Mouse (Mus musculus) forebrain, embryonic 12.5 days (tissue): Measurements from ENCODE around the gene Olfr56. TPM values are rescaled to one million over a fixed set of nuclear protein-coding genes. Genes with fewer than 3 reads are reported as not detected.
A peak's percentile ranks its signal among the peaks of the same experiment; 100 is the strongest.
"Not testable (repeated sequence)": the region's sequence is repeated elsewhere in the genome, so short reads cannot be mapped to it uniquely, and the experiment has no call there.

Experiments
- ATAC-seq: fragments of 200-750 bp; cut with Nextera tagmentation; 2 replicates; pipeline ENCODE4 v1.8.0; 2017; ENCODE audit warnings: moderate TSS enrichment; ENCODE audit not compliant: low FRiP score
- H3K27ac ChIP-seq: fragments of 300-500 bp; sonication (generic); 2 replicates; pipeline ENCODE4 v1.5.1; 2016; ENCODE audit warnings: mild to moderate bottlenecking
- H3K27me3 ChIP-seq: fragments of 300-500 bp; sonication (generic); 2 replicates; pipeline ENCODE4 v1.6.1; 2016; ENCODE audit warnings: mild to moderate bottlenecking
- H3K36me3 ChIP-seq: fragments of 300-500 bp; sonication (generic); replicated peaks from 2 replicates; pipeline ENCODE4 v1.6.1; 2016; ENCODE audit warnings: mild to moderate bottlenecking
- H3K4me1 ChIP-seq: fragments of 300-500 bp; sonication (generic); 2 replicates; pipeline ENCODE4 v1.6.1; 2016
- H3K4me2 ChIP-seq: fragments of 300-500 bp; sonication (generic); 2 replicates; pipeline ENCODE4 v1.6.1; 2016; ENCODE audit warnings: mild to moderate bottlenecking, moderate library complexity
- H3K4me3 ChIP-seq: fragments of 300-500 bp; sonication (generic); replicated peaks from 2 replicates; pipeline ENCODE4 v1.5.1; 2016; ENCODE audit warnings: mild to moderate bottlenecking
- H3K9ac ChIP-seq: fragments of 300-500 bp; sonication (generic); 2 replicates; pipeline ENCODE4 v1.6.1; 2016; ENCODE audit warnings: mild to moderate bottlenecking
- H3K9me3 ChIP-seq: fragments of 300-500 bp; sonication (generic); 2 replicates; pipeline ENCODE4 v1.6.1; 2016
- WGBS: fragments of 180-500 bp; shearing (Covaris S2); methylation state at CpG from one replicate; pipeline ENCODE4 v1.1.7; 2016; 5-methylcytosine and 5-hydroxymethylcytosine counted together
- polyA plus RNA-seq: library from polyadenylated mRNA; unstranded; fragments of >200 nt; fragmentation: Nextera tagmentation; extraction: Ambion mirVana; gene quantifications from 2 replicates; pipeline ENCODE4 v1.2.1, GENCODE M21; 2016

The Olfr56 gene
- polyA plus RNA-seq, 1 experiment from 2014 or later = not detected

DNA sequence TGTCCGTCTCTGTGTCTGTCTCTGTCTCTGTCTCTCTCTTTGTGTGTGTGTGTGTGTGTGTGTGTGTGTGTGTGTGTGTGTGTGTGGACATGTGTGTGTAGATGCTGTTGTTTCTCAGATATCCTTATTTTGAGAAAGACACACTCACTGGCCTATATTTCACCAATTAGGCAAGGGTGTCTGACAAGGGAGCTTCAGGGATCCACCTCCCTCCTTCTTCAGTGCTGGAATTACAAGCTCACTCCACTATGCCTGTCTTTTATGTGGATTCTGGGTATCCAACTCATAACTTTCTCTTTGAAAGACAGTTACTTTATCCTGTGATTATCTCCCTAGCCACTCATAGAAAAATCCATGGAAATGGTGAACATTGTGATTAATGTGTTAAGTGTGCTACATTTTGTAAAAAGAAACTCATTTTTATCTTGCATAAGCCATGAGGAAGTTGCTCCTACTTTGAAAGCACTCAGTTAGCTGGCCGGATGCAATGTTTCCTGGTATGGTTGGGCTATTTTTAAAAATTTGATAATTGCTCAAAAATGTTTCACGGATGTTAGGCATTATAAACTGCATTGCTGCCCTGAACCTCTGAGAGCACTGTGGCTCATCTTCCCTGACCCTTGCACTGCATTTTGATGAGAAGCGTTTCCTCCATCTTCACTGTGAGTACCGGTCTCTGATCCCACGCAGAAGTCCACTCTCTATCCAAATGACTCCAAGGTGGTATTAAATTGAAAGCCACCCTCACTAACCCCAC is 97.5 kb downstream of the Olfr56 start, which contains the start of gene Ifi47:
TSS of gene Ifi47 (plus strand) at position 587 of the 757 bp plus-strand sequence.
- H3K9me3 ChIP-seq, H3K27me3 ChIP-seq, H3K27ac ChIP-seq, H3K4me1 ChIP-seq, H3K9ac ChIP-seq, H3K4me3 ChIP-seq, ATAC-seq, H3K36me3 ChIP-seq, H3K4me2 ChIP-seq: not testable (repeated sequence)
- WGBS = 72% methylated on average over 6 of the region's 6 CpGs

DNA sequence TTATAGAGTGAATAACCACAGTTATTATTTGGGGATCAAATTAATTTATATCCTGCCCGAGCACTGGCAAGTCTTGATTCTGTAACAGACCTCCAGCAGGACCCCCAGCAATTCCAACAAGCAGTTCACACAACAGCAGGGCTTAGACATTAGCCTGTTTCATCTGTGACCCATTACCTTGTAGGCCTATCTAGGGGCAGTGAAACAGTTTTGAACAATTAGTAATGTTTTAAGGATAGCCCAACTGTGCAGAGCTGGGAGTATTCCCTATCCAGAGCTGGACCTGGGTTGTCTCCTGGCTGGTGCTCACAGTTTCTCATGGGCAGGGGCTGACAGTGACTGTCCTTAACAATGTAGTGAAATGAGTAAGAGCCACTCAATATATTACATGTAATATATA is 98.3 kb downstream of the Olfr56 start:
- Histone ChIP-seq H3K27me3 (no peaks in the 10 kb centered on the region), H3K4me3 (no peak overlapping the region), H3K36me3 (no peaks in the 10 kb centered on the region), H3K4me1 (no peaks in the 10 kb centered on the region), H3K4me2 (no peak overlapping the region), H3K27ac (no peak overlapping the region), H3K9ac (no peak overlapping the region), H3K9me3 (no peaks in the 10 kb centered on the region)
- no peak for ATAC-seq
- 75% methylated on average over 1 of the region's 1 CpGs for WGBS

GRCm38 (mm10) chr11:49078719-49079118 is 100.0 kb downstream of the Olfr56 start:
- no peak overlapping the region for H3K9ac ChIP-seq
- 89% methylated on average over 3 of the region's 3 CpGs for WGBS
- no peaks in the 10 kb centered on the region for H3K36me3 ChIP-seq
- H3K27ac ChIP-seq = no peak overlapping the region
- no peak for ATAC-seq
- no peaks in the 10 kb centered on the region for H3K27me3 ChIP-seq
- no peaks in the 10 kb centered on the region for H3K9me3 ChIP-seq
- no peak overlapping the region for H3K4me2 ChIP-seq
- H3K4me1 ChIP-seq = no peaks in the 10 kb centered on the region
- no peak overlapping the region for H3K4me3 ChIP-seq

DNA sequence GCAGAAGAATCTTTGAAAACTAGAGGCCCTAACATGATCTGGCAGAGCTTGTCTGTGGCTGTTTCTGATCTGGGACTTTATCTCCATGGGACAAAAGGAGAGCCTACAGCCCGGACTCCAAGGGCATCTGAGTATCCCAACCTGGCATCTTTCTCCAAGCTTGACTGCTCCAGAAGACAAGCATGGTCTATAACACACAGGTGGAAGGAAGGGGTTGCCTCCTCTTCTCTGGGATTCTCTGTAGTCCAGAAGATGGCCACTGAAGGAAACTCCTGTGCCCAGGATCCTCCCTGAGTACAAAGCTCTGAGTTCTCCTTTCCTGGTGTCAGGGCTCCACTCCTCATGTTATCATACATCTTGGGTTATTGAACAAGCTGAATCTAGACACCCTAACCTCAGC is 101.9 kb downstream of the Olfr56 start:
- Histone ChIP-seq H3K36me3 (no peaks in the 10 kb centered on the region), H3K9me3 (no peaks in the 10 kb centered on the region), H3K27ac (no peak overlapping the region), H3K4me1 (no peaks in the 10 kb centered on the region), H3K4me3 (no peak overlapping the region), H3K4me2 (no peak overlapping the region), H3K9ac (no peak overlapping the region), H3K27me3 (no peaks in the 10 kb centered on the region)
- no peak for ATAC-seq
- WGBS = 75% methylated on average over 1 of the region's 1 CpGs

GRCm38 (mm10) chr11:49081356-49081755 is 102.7 kb downstream of the Olfr56 start:
- Histone ChIP-seq H3K27me3 (no peaks in the 10 kb centered on the region), H3K27ac (no peak overlapping the region), H3K4me2 (no peak overlapping the region), H3K36me3 (no peaks in the 10 kb centered on the region), H3K4me1 (no peaks in the 10 kb centered on the region), H3K9me3 (no peaks in the 10 kb centered on the region), H3K9ac (no peak overlapping the region), H3K4me3 (no peak overlapping the region)
- 82% methylated on average over 4 of the region's 4 CpGs for WGBS
- no peak for ATAC-seq

DNA sequence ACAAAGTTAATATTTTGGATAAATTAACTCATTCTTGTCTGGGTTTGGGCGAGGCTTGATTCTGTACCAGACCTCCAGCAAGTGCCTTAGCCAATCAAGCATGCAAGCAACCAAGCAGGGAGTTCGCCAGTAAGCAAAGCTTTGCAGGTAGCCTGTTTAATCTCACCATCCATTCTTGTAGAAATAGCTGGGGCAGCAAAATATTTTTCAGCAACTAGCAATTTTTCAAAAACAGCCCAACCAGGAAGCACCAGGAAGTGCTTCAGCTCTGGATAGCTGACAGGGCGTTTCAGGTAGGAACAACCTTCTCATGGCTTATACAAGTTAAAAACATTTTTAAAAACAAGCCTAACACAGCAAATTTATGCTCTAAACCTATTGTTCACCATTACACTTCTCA is 103.2 kb downstream of the Olfr56 start:
- ATAC-seq = no peak
- WGBS = 76% methylated on average over 3 of the region's 3 CpGs
- H3K4me1 ChIP-seq = no peaks in the 10 kb centered on the region

GRCm38 (mm10) chr11:49083146-49083545 is 104.5 kb downstream of the Olfr56 start:
- H3K4me2 ChIP-seq = no peak overlapping the region

More for the DNA sequence above, 103.2 kb downstream of the Olfr56 start:
- Histone ChIP-seq H3K9ac (no peak overlapping the region), H3K4me2 (no peak overlapping the region), H3K27me3 (no peaks in the 10 kb centered on the region), H3K36me3 (no peaks in the 10 kb centered on the region), H3K27ac (no peak overlapping the region), H3K4me3 (no peak overlapping the region), H3K9me3 (no peaks in the 10 kb centered on the region)

GRCm38 (mm10) chr11:49083808-49084207 is 105.1 kb downstream of the Olfr56 start:
- WGBS = 82% methylated on average over 3 of the region's 3 CpGs
- H3K4me1 ChIP-seq = 0 out of 2 replicates have a peak, but pooled peaks cover 5% of the 10 kb centered on the region
- no peak overlapping the region for H3K4me2 ChIP-seq
- no peaks in the 10 kb centered on the region for H3K9me3 ChIP-seq
- H3K9ac ChIP-seq = no peak overlapping the region
- no peaks in the 10 kb centered on the region for H3K36me3 ChIP-seq
- H3K4me3 ChIP-seq = no peak overlapping the region
- no peaks in the 10 kb centered on the region for H3K27me3 ChIP-seq
- ATAC-seq = no peak
- no peak overlapping the region for H3K27ac ChIP-seq

More at GRCm38 (mm10) chr11:49083146-49083545, 104.5 kb downstream of the Olfr56 start:
- H3K9ac ChIP-seq = no peak overlapping the region
- H3K27me3 ChIP-seq = no peaks in the 10 kb centered on the region
- 94% methylated on average over 1 of the region's 1 CpGs for WGBS
- H3K4me3 ChIP-seq = no peak overlapping the region
- ATAC-seq = no peak
- no peaks in the 10 kb centered on the region for H3K9me3 ChIP-seq
- H3K4me1 ChIP-seq = 0 out of 2 replicates have a peak, but pooled peaks cover 2% of the 10 kb centered on the region
- H3K36me3 ChIP-seq = no peaks in the 10 kb centered on the region
- H3K27ac ChIP-seq = no peak overlapping the region

- no peak overlapping the region for H3K4me2 ChIP-seq
- no peak for ATAC-seq
- H3K9me3 ChIP-seq = no peaks in the 10 kb centered on the region
- no peaks in the 10 kb centered on the region for H3K36me3 ChIP-seq
- H3K9ac ChIP-seq = no peak overlapping the region
- no peak overlapping the region for H3K27ac ChIP-seq
- WGBS = 93% methylated on average over 1 of the region's 1 CpGs
- no peak overlapping the region for H3K4me3 ChIP-seq
- 0 out of 2 replicates have a peak, but pooled peaks cover 5% of the 10 kb centered on the region for H3K4me1 ChIP-seq
- no peaks in the 10 kb centered on the region for H3K27me3 ChIP-seq
These were observed 105.7 kb downstream of the Olfr56 start for GRCm38 (mm10) chr11:49084385-49084784.

- Histone ChIP-seq H3K9ac (no peak overlapping the region), H3K4me2 (no peak overlapping the region), H3K27ac (no peak overlapping the region), H3K4me3 (no peak overlapping the region), H3K36me3 (no peaks in the 10 kb centered on the region), H3K27me3 (no peaks in the 10 kb centered on the region), H3K4me1 (0 out of 2 replicates have a peak, but pooled peaks cover 5% of the 10 kb centered on the region), H3K9me3 (no peaks in the 10 kb centered on the region)
- 51% methylated on average over 3 of the region's 3 CpGs for WGBS
- ATAC-seq = no peak
These were observed 106.2 kb downstream of the Olfr56 start for GRCm38 (mm10) chr11:49084875-49085274.

DNA sequence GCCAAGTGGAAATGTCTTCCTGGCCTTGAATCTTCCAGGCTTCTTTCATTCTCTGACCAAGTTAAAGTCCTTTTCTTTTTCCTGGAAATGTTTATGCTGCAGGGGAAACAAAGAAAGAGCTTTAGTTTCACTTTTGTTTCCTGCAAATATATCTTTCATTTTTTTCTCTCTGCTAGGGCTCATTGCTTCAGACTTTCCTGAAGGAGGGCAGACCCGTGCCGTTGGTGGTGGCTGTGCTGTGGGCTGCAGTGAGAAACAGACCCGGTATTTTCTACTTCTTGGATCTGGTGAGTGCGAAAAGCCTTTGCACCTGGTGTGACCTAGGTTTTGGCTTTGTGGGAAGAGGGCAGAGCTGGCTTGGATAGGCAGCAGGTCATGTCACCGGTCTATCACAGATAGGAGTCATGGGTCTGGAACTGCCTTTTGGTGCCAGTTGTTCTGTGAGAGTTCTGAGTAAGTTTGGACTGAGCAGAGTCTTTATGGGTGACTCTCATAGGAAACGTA is 108.2 kb downstream of the Olfr56 start:
- 89% methylated on average over 6 of the region's 6 CpGs for WGBS
- Histone ChIP-seq H3K27me3 (no peaks in the 10 kb centered on the region), H3K9me3 (no peaks in the 10 kb centered on the region), H3K4me1 (0 out of 2 replicates have a peak, but pooled peaks cover 5% of the 10 kb centered on the region), H3K27ac (no peak overlapping the region), H3K36me3 (no peaks in the 10 kb centered on the region), H3K4me2 (no peak overlapping the region), H3K4me3 (no peak overlapping the region), H3K9ac (no peak overlapping the region)
- ATAC-seq = no peak

DNA sequence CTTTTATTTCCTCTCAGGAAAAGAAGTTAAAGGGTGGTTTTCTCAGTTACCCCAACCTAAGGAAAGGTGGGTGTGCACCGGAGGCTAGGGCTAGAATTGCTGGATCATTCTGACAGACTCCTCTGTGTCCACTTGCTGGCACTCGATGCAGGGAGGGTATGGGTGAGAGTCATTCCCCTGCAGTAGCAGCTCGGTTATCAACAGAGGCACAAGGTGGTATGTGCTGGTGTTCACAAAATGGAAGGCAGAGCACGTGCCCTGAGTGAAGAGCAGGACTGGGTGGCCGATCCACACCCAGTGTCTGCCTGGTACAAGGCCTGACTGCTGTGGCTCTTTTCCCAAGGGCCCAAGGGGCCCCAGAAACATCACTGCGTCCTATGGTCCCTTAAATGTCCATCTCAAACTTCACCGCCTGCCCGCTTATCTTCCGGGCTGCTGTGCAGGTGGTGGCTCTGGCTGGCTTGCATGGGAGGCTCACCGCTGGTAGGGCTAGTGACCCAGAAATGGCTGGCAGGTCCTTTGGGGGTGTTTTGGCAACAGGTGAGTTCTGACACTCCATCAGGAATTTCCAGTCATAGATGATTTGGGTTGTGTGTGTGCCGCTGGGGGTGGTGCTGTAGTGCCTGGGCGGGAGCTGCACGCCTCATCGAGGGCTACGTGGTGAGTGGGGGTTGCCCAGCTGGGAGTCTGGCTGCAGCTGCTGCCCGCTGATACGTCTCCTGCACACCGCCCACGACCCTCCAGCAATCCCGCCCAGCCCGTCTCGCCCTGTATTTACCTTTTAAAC is 109.3 kb downstream of the Olfr56 start:
- Histone ChIP-seq H3K4me3 (no peak overlapping the region), H3K27ac (no peak overlapping the region), H3K9me3 (no peaks in the 10 kb centered on the region), H3K4me2 (peak overlapping the region; percentile 31), H3K4me1 (0 out of 2 replicates have a peak, but pooled peaks cover 5% of the 10 kb centered on the region), H3K27me3 (no peaks in the 10 kb centered on the region), H3K36me3 (no peaks in the 10 kb centered on the region), H3K9ac (no peak overlapping the region)
- 45% methylated on average over 22 of the region's 22 CpGs for WGBS
- ATAC-seq = no peak
